Mouse (Mus musculus): ENCODE measurements at regions not wholly inside any gene's neighbourhood (a gene's known extent, or its start where the extent isn't known, plus 50 kb on each side); places are given as distances from the start of the nearest gene placed in this dataset.

- no peak for TF ChIP-seq CTCF (IDR thresholded peaks at IDR 0.05)
- no peak for TF ChIP-seq EP300 (IDR thresholded peaks at IDR 0.05)
Measured at GRCm38 (mm10) chr14:14552201-14552600, 149.9 kb upstream of the Slc4a7 start.

Measured in lung, postnatal 0 days (tissue).